Mouse (Mus musculus) liver, embryonic 14.5 days (tissue): ENCODE results near the gene Odf3l2. TPM values are rescaled to one million over a fixed set of nuclear protein-coding genes. Genes with fewer than 3 reads are reported as not detected.

ENCODE experiments used
- ATAC-seq: fragments of 200-750 bp; cut with Nextera tagmentation; 2 replicates; pipeline ENCODE4 v1.8.0; 2017; ENCODE audit warnings: moderate number of reproducible peaks, mild to moderate bottlenecking, moderate library complexity; ENCODE audit not compliant: insufficient read depth
- DNase-seq, 3 experiments: peaks; one replicate each; pipeline ENCODE4 v3.0.0-alpha.2; 2012 to 2013; ENCODE audit warnings: low read depth in 3 of 3, low spot score in 3 of 3
- H3K27ac ChIP-seq: fragments of 300-500 bp; sonication (generic); 2 replicates; pipeline ENCODE4 v1.5.1; 2014; ENCODE audit warnings: moderate library complexity, mild to moderate bottlenecking, control low read depth, inconsistent platforms
- H3K27me3 ChIP-seq: fragments of 300-500 bp; sonication (generic); 2 replicates; pipeline ENCODE4 v1.6.1; 2014; ENCODE audit warnings: mild to moderate bottlenecking, low read length, moderate library complexity; ENCODE audit not compliant: control insufficient read depth, insufficient read depth
- H3K36me3 ChIP-seq: fragments of 300-500 bp; sonication (generic); replicated peaks from 2 replicates; pipeline ENCODE4 v1.6.1; 2014; ENCODE audit warnings: low read depth; ENCODE audit not compliant: control insufficient read depth, insufficient read depth
- H3K4me1 ChIP-seq, 2 experiments: fragments of 200-500 bp in 1 of 2; fragments of 300-500 bp in 1 of 2; sonication (generic) in 1 of 2; replicated peaks; 2 replicates each; pipeline ENCODE4 v1.6.1; 2012 to 2014; ENCODE audit warnings: antibody characterized with exemption in 1 of 2, inconsistent platforms in 1 of 2, low read length in 1 of 2; ENCODE audit not compliant: control insufficient read depth in 2 of 2, insufficient read depth in 2 of 2
- H3K4me2 ChIP-seq: fragments of 300-500 bp; sonication (generic); 2 replicates; pipeline ENCODE4 v1.6.1; 2014; ENCODE audit warnings: low read depth, mild to moderate bottlenecking, control low read depth, moderate library complexity
- H3K4me3 ChIP-seq, 2 experiments: fragments of 200-500 bp in 1 of 2; fragments of 300-500 bp in 1 of 2; sonication (generic) in 1 of 2; 2 replicates each; pipeline ENCODE4 v1.5.1; 2012 to 2014; ENCODE audit warnings: low read depth in 2 of 2, low read length in 2 of 2, mild to moderate bottlenecking in 2 of 2, control low read depth in 1 of 2, inconsistent platforms in 1 of 2, moderate library complexity in 1 of 2; ENCODE audit not compliant: insufficient read depth in 1 of 2
- H3K9ac ChIP-seq: fragments of 300-500 bp; sonication (generic); replicated peaks from 2 replicates; pipeline ENCODE4 v1.6.1; 2014; ENCODE audit warnings: mild to moderate bottlenecking, control low read depth, moderate library complexity
- H3K9me3 ChIP-seq: fragments of 300-500 bp; sonication (generic); 2 replicates; pipeline ENCODE4 v1.6.1; 2016; ENCODE audit warnings: low read length, mixed read lengths; ENCODE audit not compliant: control insufficient read depth
- CTCF ChIP-seq: IDR thresholded peaks from 2 replicates; pipeline ENCODE4 v1.5.1; 2016; ENCODE audit warnings: antibody characterized with exemption, low read depth, control low read depth
- EP300 ChIP-seq: IDR thresholded peaks from 2 replicates; pipeline ENCODE4 v1.6.1; 2016; ENCODE audit warnings: antibody characterized with exemption, low read depth
- WGBS: fragments of 180-500 bp; shearing (Covaris S2); extraction: QIAGEN DNeasy Blood & Tissue Kit; methylation state at CpG from one replicate; pipeline ENCODE4 v1.1.7; 2014; ENCODE audit not compliant: insufficient replicate concordance; 5-methylcytosine and 5-hydroxymethylcytosine counted together
- polyA plus RNA-seq, 2 experiments: library from polyadenylated mRNA; depleted of rRNA in 1 of 2; stranded (reverse) in 1 of 2; unstranded in 1 of 2; fragments of >200 nt; fragmentation: Nextera tagmentation in 1 of 2; extraction: Ambion mirVana in 1 of 2; gene quantifications; 2 replicates each; pipeline versions ENCODE4 v1.2.1 to v1.2.3; 2012 to 2014

The Odf3l2 gene
- polyA plus RNA-seq, 2 experiments, result not detected

DNA sequence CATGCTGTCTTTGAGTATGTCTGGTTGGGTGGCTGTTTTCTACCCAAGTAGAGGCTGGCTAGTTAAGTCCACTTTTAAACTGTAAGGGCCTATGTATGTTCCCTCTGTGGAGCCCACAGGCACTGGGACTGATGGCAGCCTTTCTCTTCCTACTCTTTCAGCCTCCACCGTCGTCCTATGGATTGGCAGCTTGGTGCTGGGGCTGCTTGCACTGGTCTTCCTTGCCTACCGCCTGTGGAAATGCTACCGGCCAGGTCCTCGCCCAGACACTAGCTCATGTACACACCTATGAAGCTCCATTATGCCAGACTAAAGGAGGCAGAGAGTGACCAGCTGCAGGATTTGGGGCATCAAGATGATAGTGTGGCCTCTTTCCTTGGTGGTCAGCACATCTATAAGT is 22.5 kb upstream of the Odf3l2 start:
- H3K27me3 ChIP-seq, result no peaks in the 10 kb centered on the region
- DNase-seq, result no peak
- no peak overlapping the region; the same call in 1 of the 2 replicates for H3K9ac ChIP-seq
- H3K36me3 ChIP-seq, result no peaks in the 10 kb centered on the region
- H3K9me3 ChIP-seq, result no peaks in the 10 kb centered on the region
- no peak for TF ChIP-seq EP300
- TF ChIP-seq CTCF, result no peak
- H3K4me1 ChIP-seq, result peaks cover 6 to 11% of the 10 kb centered on the region in 2 experiments
- no peak overlapping the region; the same call in 1 of the 2 replicates for H3K4me2 ChIP-seq
- ATAC-seq, result no peak
- no peak overlapping the region for H3K27ac ChIP-seq
- H3K4me3 ChIP-seq, result no peak overlapping the region
- WGBS, result 65% methylated on average over 5 of the region's 5 CpGs

DNA sequence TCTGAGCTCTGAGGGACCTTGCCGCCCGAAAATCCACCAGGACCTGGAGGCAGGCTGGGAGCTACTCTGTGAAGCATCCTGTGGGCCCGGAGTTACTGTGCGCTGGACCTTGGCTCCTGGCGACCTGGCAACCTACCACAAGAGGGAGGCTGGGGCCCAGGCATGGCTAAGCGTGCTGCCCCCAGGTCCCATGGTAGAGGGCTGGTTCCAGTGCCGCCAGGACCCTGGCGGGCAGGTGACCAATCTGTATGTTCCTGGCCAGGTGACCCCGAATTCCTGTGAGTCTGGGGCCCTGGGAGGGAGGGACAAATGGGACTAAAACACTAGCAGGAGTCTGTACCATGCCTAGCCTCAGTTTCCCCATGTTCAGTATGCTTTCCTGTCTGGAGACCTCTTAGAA is 21.0 kb upstream of the Odf3l2 start:
- Histone ChIP-seq H3K9me3 (no peaks in the 10 kb centered on the region), H3K4me2 (no peak overlapping the region), H3K36me3 (no peaks in the 10 kb centered on the region), H3K27ac (no peak overlapping the region), H3K4me1 (peaks cover 6 to 11% of the 10 kb centered on the region in 2 experiments), H3K27me3 (no peaks in the 10 kb centered on the region), H3K4me3 (no peak overlapping the region), H3K9ac (no peak overlapping the region)
- WGBS, result 54% methylated on average over 9 of the region's 9 CpGs
- ATAC-seq, result no peak
- no peak for DNase-seq
- TF ChIP-seq EP300 (no peak), CTCF (peak; percentile 16; the same call in 1 of the 2 replicates)

DNA sequence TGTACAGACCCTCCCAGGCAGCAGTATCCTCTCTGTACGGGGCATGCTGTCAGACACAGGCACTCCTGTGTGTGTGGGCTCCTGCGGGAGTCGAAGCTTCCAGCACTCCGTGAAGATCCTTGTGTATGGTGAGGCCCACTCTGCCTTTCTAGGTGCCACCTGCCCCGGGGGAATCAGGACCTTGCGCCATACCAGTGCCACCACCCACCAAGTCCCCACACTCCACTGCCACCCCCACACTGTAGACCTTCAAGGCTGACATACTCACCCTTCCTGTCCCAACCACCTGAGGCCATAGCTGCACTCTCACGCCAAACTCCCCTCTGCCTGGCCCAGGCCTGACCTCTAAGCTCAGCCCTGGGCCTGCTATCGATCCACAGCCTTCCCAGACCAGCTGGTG is 19.5 kb upstream of the Odf3l2 start:
- no peaks in the 10 kb centered on the region for H3K36me3 ChIP-seq
- H3K4me1 ChIP-seq, result peaks cover 1 to 6% of the 10 kb centered on the region in 2 experiments
- ATAC-seq (no peak), DNase-seq (no peak)
- H3K4me3 ChIP-seq, result no peak overlapping the region
- H3K27me3 ChIP-seq, result no peaks in the 10 kb centered on the region
- no peak overlapping the region for H3K9ac ChIP-seq
- no peak overlapping the region for H3K27ac ChIP-seq
- H3K9me3 ChIP-seq, result no peaks in the 10 kb centered on the region
- no peak for TF ChIP-seq EP300
- no peak for TF ChIP-seq CTCF
- H3K4me2 ChIP-seq, result no peak overlapping the region
- 71% methylated on average over 8 of the region's 8 CpGs for WGBS

DNA sequence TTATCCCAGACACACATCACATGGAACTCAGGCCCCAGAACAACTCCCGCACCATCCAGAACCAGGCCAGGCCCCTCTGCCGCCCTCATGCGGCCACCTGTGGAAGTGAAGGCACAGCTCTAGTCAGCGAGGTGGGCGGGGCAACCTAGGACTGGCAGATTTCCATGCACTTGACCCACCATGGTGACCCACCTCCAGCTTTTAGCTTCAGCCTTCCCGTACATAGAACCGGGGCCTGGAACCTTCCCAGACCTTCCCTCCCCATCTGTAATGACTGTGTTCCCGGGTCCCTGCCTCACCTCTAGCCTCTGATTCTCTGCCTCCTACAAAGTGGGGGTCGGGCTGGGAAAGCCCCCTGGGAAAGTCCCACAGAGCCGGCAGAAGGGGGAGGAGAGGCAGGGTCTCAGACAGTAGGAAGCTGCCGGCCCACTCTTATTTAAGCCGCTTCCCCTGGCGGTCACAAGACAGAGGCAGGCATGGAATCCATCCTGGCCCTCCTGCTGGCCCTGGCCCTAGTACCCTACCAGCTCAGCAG is 18.7 kb upstream of the Odf3l2 start, which contains the start of gene Madcam1:
Gene Madcam1, plus strand, starts transcription at position 429 of the 535 bp plus-strand sequence.
- Histone ChIP-seq H3K4me3 (no peak within 1 kb of the TSS), H3K4me2 (no peak within 1 kb of the TSS), H3K4me1 (peaks cover 0 to 5% of the 10 kb centered on the region in 2 experiments; a peak in 1 of 4 replicates), H3K36me3 (no peaks in the 10 kb centered on the region), H3K27ac (no peak within 1 kb of the TSS), H3K9me3 (no peaks in the 10 kb centered on the region), H3K9ac (no peak within 1 kb of the TSS), H3K27me3 (no peaks in the 10 kb centered on the region)
- TF ChIP-seq CTCF, result peak; percentile 98
- TF ChIP-seq EP300, result no peak
- DNase-seq, result peak in 1 of 3 experiments; percentile 46
- ATAC-seq, result no peak
- WGBS, result 16% methylated on average over 13 of the region's 13 CpGs

DNA sequence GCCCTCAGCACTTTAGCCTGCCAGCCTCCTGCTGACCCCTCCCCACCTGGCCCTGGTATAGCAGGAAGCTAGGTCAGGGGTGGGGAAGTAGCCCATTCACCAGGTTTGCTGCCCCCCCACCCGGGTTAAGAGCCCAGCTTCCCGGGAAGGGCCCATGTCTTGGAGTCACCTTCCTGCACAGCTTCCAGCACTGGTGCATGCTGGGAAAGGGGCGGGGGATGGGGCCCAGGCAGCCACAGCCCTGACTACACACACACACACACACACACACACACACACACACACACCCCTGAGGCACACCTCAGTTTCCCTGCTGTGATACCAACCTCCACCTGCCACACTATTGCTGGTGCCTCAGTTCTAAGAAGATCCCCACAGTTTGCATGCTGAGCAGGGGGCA is 16.3 kb upstream of the Odf3l2 start:
- Histone ChIP-seq H3K36me3 (no peaks in the 10 kb centered on the region), H3K4me1 (no peaks in the 10 kb centered on the region), H3K27ac (no peak overlapping the region), H3K4me3 (no peak overlapping the region), H3K9ac (no peak overlapping the region), H3K4me2 (no peak overlapping the region), H3K9me3 (no peaks in the 10 kb centered on the region), H3K27me3 (no peaks in the 10 kb centered on the region)
- ATAC-seq (no peak), DNase-seq (no peak)
- TF ChIP-seq CTCF (no peak), EP300 (no peak)
- 33% methylated on average over 3 of the region's 3 CpGs for WGBS
